Mouse (Mus musculus): ENCODE results near the gene Retreg2. TPM values are rescaled to one million over a fixed set of nuclear protein-coding genes. Genes with fewer than 3 reads are reported as not detected.

The Retreg2 gene
- total and polyA plus RNA-seq, 2 experiments: 77.6 to 284 TPM

GRCm38 (mm10) chr1:75185495-75185894, 42.9 kb downstream of the Retreg2 start:
- Histone ChIP-seq H3K79me2 (ENCODE audit: control insufficient read depth, insufficient read depth, low read length) (peaks cover 6% of the 10 kb centered on the region; the same call in 1 of the 2 replicates), H3K27ac (replicated peaks; ENCODE audit: insufficient read depth, low read depth, low read length) (no peak overlapping the region), H3K4me3 (ENCODE audit: insufficient read depth, low read depth, low read length) (no peak overlapping the region), H3K4me1 (ENCODE audit: control insufficient read depth, insufficient read depth, low read length) (peaks cover 9% of the 10 kb centered on the region), H3K27me3 (ENCODE audit: control insufficient read depth, insufficient read depth, low read length) (no peaks in the 10 kb centered on the region), H3K36me3 (ENCODE audit: control insufficient read depth, insufficient read depth, low read length) (peaks cover 32% of the 10 kb centered on the region), H3K9ac (ENCODE audit: low read depth, low read length) (no peak overlapping the region)
- no peak for TF ChIP-seq CTCF (IDR thresholded peaks at IDR 0.05; ENCODE audit: low read depth, low read length)
- TF ChIP-seq POLR2A (IDR thresholded peaks at IDR 0.05; ENCODE audit: extremely low read depth, insufficient read depth, low read length): no peak
- WGBS: 88% methylated on average over 11 of the region's 11 CpGs
- no peak for DNase-seq (ENCODE audit: extremely low read depth, low read depth, low spot score)

- Histone ChIP-seq H3K36me3 (ENCODE audit: control insufficient read depth, insufficient read depth, low read length) (peaks cover 30% of the 10 kb centered on the region), H3K4me3 (ENCODE audit: insufficient read depth, low read depth, low read length) (no peak overlapping the region), H3K27me3 (ENCODE audit: control insufficient read depth, insufficient read depth, low read length) (no peaks in the 10 kb centered on the region), H3K27ac (replicated peaks; ENCODE audit: insufficient read depth, low read depth, low read length) (no peak overlapping the region), H3K9ac (ENCODE audit: low read depth, low read length) (no peak overlapping the region), H3K4me1 (ENCODE audit: control insufficient read depth, insufficient read depth, low read length) (peaks cover 13% of the 10 kb centered on the region), H3K79me2 (ENCODE audit: control insufficient read depth, insufficient read depth, low read length) (peaks cover 16% of the 10 kb centered on the region; the same call in 1 of the 2 replicates)
- TF ChIP-seq CTCF (IDR thresholded peaks at IDR 0.05; ENCODE audit: low read depth, low read length) (no peak), POLR2A (IDR thresholded peaks at IDR 0.05; ENCODE audit: extremely low read depth, insufficient read depth, low read length) (no peak)
- no peak for DNase-seq (ENCODE audit: extremely low read depth, low read depth, low spot score)
Measured at GRCm38 (mm10) chr1:75187126-75187525, 44.5 kb downstream of the Retreg2 start.

- WGBS: 89% methylated on average over 2 of the region's 2 CpGs
- H3K9ac ChIP-seq (ENCODE audit: low read depth, low read length): no peak overlapping the region
- H3K4me3 ChIP-seq (ENCODE audit: insufficient read depth, low read depth, low read length): no peak overlapping the region
- no peaks in the 10 kb centered on the region for H3K27me3 ChIP-seq (ENCODE audit: control insufficient read depth, insufficient read depth, low read length)
- H3K4me1 ChIP-seq (ENCODE audit: control insufficient read depth, insufficient read depth, low read length): peaks cover 13% of the 10 kb centered on the region
- H3K79me2 ChIP-seq (ENCODE audit: control insufficient read depth, insufficient read depth, low read length): peaks cover 16% of the 10 kb centered on the region; the same call in 1 of the 2 replicates
- peaks cover 25% of the 10 kb centered on the region for H3K36me3 ChIP-seq (ENCODE audit: control insufficient read depth, insufficient read depth, low read length)
- no peak overlapping the region for H3K27ac ChIP-seq (replicated peaks; ENCODE audit: insufficient read depth, low read depth, low read length)
- TF ChIP-seq POLR2A (IDR thresholded peaks at IDR 0.05; ENCODE audit: extremely low read depth, insufficient read depth, low read length) (no peak), CTCF (IDR thresholded peaks at IDR 0.05; ENCODE audit: low read depth, low read length) (no peak)
- no peak for DNase-seq (ENCODE audit: extremely low read depth, low read depth, low spot score)
Measured at GRCm38 (mm10) chr1:75187914-75188483, 45.4 kb downstream of the Retreg2 start.

GRCm38 (mm10) chr1:75190577-75190976, 48.0 kb downstream of the Retreg2 start:
- H3K27me3 ChIP-seq (ENCODE audit: control insufficient read depth, insufficient read depth, low read length): no peaks in the 10 kb centered on the region
- peaks cover 16% of the 10 kb centered on the region; the same call in 1 of the 2 replicates for H3K79me2 ChIP-seq (ENCODE audit: control insufficient read depth, insufficient read depth, low read length)
- 24% methylated on average over 2 of the region's 2 CpGs for WGBS
- peaks cover 21% of the 10 kb centered on the region for H3K36me3 ChIP-seq (ENCODE audit: control insufficient read depth, insufficient read depth, low read length)
- peak overlapping the region; percentile 93 for H3K9ac ChIP-seq (ENCODE audit: low read depth, low read length)
- no peak overlapping the region for H3K4me3 ChIP-seq (ENCODE audit: insufficient read depth, low read depth, low read length)
- H3K4me1 ChIP-seq (ENCODE audit: control insufficient read depth, insufficient read depth, low read length): peaks cover 13% of the 10 kb centered on the region
- H3K27ac ChIP-seq (replicated peaks; ENCODE audit: insufficient read depth, low read depth, low read length): no peak overlapping the region
- TF ChIP-seq CTCF (IDR thresholded peaks at IDR 0.05; ENCODE audit: low read depth, low read length) (no peak), POLR2A (IDR thresholded peaks at IDR 0.05; ENCODE audit: extremely low read depth, insufficient read depth, low read length) (no peak)
- DNase-seq (ENCODE audit: extremely low read depth, low read depth, low spot score): no peak

- peak overlapping the region; percentile 93 for H3K9ac ChIP-seq (ENCODE audit: low read depth, low read length)
- no peak for DNase-seq (ENCODE audit: extremely low read depth, low read depth, low spot score)
- peak overlapping the region; percentile 87 for H3K4me3 ChIP-seq (ENCODE audit: insufficient read depth, low read depth, low read length)
- H3K4me1 ChIP-seq (ENCODE audit: control insufficient read depth, insufficient read depth, low read length): peaks cover 13% of the 10 kb centered on the region
- no peak for TF ChIP-seq POLR2A (IDR thresholded peaks at IDR 0.05; ENCODE audit: extremely low read depth, insufficient read depth, low read length)
- TF ChIP-seq CTCF (IDR thresholded peaks at IDR 0.05; ENCODE audit: low read depth, low read length): no peak
- H3K27me3 ChIP-seq (ENCODE audit: control insufficient read depth, insufficient read depth, low read length): no peaks in the 10 kb centered on the region
- WGBS: 34% methylated on average over 5 of the region's 5 CpGs
- H3K36me3 ChIP-seq (ENCODE audit: control insufficient read depth, insufficient read depth, low read length): peaks cover 28% of the 10 kb centered on the region
- peak overlapping the region; percentile 79 for H3K27ac ChIP-seq (replicated peaks; ENCODE audit: insufficient read depth, low read depth, low read length)
- peaks cover 16% of the 10 kb centered on the region; the same call in 1 of the 2 replicates for H3K79me2 ChIP-seq (ENCODE audit: control insufficient read depth, insufficient read depth, low read length)
Measured at GRCm38 (mm10) chr1:75191258-75191621, 48.7 kb downstream of the Retreg2 start.

Data from liver, adult 2 months (tissue).